Mouse (Mus musculus) ES-Bruce4 (cell line): ENCODE data around the gene Aqr. TPM values are rescaled to one million over a fixed set of nuclear protein-coding genes. Genes with fewer than 3 reads are reported as not detected.

Source experiments
- H3K27ac ChIP-seq: 2 replicates; pipeline ENCODE4 v1.5.1; 2012; ENCODE audit warnings: low read length, inconsistent platforms; ENCODE audit not compliant: insufficient read depth
- H3K27me3 ChIP-seq: 2 replicates; pipeline ENCODE4 v1.6.1; 2012; ENCODE audit warnings: mild to moderate bottlenecking, low read length, inconsistent platforms; ENCODE audit not compliant: control insufficient read depth, poor library complexity, insufficient read depth, severe bottlenecking
- H3K36me3 ChIP-seq: 2 replicates; pipeline ENCODE4 v1.6.1; 2012; ENCODE audit warnings: inconsistent platforms, mild to moderate bottlenecking, low read length, moderate library complexity; ENCODE audit not compliant: control insufficient read depth, poor library complexity, insufficient read depth, severe bottlenecking
- H3K4me1 ChIP-seq: one replicate; pipeline ENCODE4 v1.8.1; 2011; ENCODE audit warnings: low read length; ENCODE audit not compliant: control insufficient read depth, insufficient read depth
- H3K4me3 ChIP-seq: 2 replicates; pipeline ENCODE4 v1.5.1; 2011; ENCODE audit warnings: low read depth, mild to moderate bottlenecking, low read length
- H3K9ac ChIP-seq: 2 replicates; pipeline ENCODE4 v1.6.1; 2012; ENCODE audit warnings: low read depth, mild to moderate bottlenecking, inconsistent platforms; ENCODE audit not compliant: poor library complexity, severe bottlenecking
- H3K9me3 ChIP-seq: replicated peaks from 2 replicates; pipeline ENCODE4 v1.6.1; 2012; ENCODE audit warnings: mild to moderate bottlenecking, low read length, inconsistent platforms; ENCODE audit not compliant: control insufficient read depth, poor library complexity, insufficient read depth, severe bottlenecking
- CTCF ChIP-seq: IDR thresholded peaks from one replicate; pipeline ENCODE4 v1.8.1; 2011; ENCODE audit warnings: low read depth, low read length
- EP300 ChIP-seq: IDR thresholded peaks from 2 replicates; pipeline ENCODE4 v1.6.1; 2011; ENCODE audit warnings: low read depth, low read length; ENCODE audit not compliant: insufficient read depth
- POLR2A ChIP-seq: IDR thresholded peaks from one replicate; pipeline ENCODE4 v1.8.1; 2011; ENCODE audit warnings: low read length; ENCODE audit not compliant: insufficient read depth
- polyA plus RNA-seq: library from polyadenylated mRNA; stranded (reverse); fragments of >200 nt; gene quantifications from 2 replicates; pipeline ENCODE4 v1.2.4, GENCODE M21; 2011; ENCODE audit warnings: low read depth; ENCODE audit not compliant: missing spikeins, insufficient read depth, insufficient read length

The Aqr gene
- polyA plus RNA-seq, 1 experiment = 108 TPM

DNA sequence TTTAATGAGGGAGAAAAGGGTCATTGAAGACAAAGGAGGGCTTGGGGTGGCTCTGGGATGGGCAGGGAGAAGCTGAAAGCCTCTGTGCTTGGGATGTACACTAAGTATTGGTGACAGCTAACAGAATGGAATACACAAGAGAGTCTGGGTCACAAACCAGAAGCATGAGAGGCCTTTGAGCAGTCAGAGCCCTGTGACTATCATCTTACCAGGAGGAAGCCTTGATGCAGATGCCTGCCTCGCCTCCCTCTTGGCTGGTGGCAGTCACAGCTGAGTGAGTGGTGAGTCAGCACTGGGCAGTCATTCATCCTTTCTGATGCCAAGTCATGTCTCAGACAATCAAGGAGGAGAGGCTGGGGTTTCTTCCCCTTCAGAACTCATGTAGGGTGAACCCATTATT, 99.6 kb downstream of the Aqr start:
- Histone ChIP-seq H3K27me3 (no peaks in the 10 kb centered on the region), H3K9me3 (no peaks in the 10 kb centered on the region), H3K36me3 (no peaks in the 10 kb centered on the region), H3K4me3 (no peak overlapping the region), H3K27ac (no peak overlapping the region), H3K9ac (no peak overlapping the region), H3K4me1 (no peaks in the 10 kb centered on the region)
- TF ChIP-seq CTCF = no peak
- no peak for TF ChIP-seq EP300
- no peak for TF ChIP-seq POLR2A

DNA sequence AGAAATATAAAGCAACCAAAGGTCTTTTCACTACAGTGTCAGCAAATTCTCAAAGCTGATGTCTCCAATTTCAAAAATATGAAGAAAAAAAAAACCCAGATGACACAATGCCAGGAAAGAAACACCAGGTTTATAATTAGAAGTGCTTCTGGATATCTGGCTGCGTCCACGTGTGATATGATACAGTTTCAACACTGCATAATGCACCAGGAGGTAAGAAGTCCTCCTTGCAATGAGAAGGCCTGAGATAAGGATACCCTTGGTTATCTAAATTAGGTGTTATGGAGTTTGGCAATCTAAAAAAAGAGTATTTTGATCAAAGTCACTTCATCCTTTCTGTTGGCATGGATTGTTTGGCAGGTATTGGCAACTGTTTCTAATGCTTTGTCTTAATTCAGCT, 114.9 kb downstream of the Aqr start:
- H3K36me3 ChIP-seq = no peaks in the 10 kb centered on the region
- H3K9ac ChIP-seq = no peak overlapping the region
- TF ChIP-seq CTCF (no peak), EP300 (no peak), POLR2A (no peak)
- H3K27me3 ChIP-seq = no peaks in the 10 kb centered on the region
- no peak overlapping the region for H3K27ac ChIP-seq
- no peaks in the 10 kb centered on the region for H3K4me1 ChIP-seq
- H3K9me3 ChIP-seq = no peaks in the 10 kb centered on the region
- H3K4me3 ChIP-seq = no peak overlapping the region

DNA sequence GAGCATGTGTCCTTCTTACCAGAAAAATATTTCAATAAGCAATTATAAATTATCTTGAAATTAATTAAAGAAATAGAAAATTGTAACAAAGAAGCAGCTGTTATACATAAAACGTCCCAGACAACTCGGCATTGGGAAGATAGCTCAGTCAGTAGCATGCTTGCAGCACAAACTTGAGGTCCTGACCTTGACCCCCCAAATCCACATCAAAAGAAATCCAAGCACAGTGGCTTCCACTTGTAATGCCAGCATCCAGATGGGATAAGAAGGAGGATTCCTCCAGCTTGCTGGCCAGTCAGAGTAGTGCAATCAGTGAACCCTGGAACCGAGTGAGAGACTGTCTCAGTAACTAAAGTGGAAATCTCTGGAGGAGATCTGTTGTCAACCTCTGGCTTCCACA, 120.6 kb downstream of the Aqr start:
- Histone ChIP-seq H3K4me3 (no peak overlapping the region), H3K27me3 (no peaks in the 10 kb centered on the region)
- TF ChIP-seq EP300 = no peak
- TF ChIP-seq POLR2A = no peak
- no peak for TF ChIP-seq CTCF

DNA sequence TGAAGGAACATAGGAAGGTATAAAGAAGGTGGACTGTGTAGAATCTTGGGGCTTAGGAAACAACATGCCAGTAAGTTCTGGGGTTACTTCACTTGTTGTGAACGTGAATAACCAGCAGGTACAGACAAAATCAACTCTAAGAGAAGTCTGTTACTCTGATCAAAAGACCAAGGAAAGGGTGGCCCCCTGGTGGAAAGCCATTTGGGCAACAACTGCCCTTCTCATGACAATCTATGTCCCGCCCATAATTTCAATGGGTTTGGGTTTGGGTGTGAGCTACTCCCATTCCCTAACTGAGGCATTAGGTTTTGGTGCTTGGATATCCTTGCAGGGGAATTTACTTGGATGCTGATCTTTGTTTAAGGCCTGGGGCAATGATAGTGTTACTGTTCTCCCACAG, 122.8 kb downstream of the Aqr start:
- Histone ChIP-seq H3K27ac (no peak overlapping the region), H3K36me3 (no peaks in the 10 kb centered on the region), H3K27me3 (no peaks in the 10 kb centered on the region), H3K4me1 (no peaks in the 10 kb centered on the region), H3K4me3 (no peak overlapping the region), H3K9ac (no peak overlapping the region), H3K9me3 (no peaks in the 10 kb centered on the region)
- TF ChIP-seq POLR2A (no peak), CTCF (no peak), EP300 (no peak)

More for the DNA sequence above, 120.6 kb downstream of the Aqr start:
- no peak overlapping the region for H3K9ac ChIP-seq
- no peaks in the 10 kb centered on the region for H3K36me3 ChIP-seq
- H3K27ac ChIP-seq = no peak overlapping the region
- no peaks in the 10 kb centered on the region for H3K9me3 ChIP-seq
- H3K4me1 ChIP-seq = no peaks in the 10 kb centered on the region

DNA sequence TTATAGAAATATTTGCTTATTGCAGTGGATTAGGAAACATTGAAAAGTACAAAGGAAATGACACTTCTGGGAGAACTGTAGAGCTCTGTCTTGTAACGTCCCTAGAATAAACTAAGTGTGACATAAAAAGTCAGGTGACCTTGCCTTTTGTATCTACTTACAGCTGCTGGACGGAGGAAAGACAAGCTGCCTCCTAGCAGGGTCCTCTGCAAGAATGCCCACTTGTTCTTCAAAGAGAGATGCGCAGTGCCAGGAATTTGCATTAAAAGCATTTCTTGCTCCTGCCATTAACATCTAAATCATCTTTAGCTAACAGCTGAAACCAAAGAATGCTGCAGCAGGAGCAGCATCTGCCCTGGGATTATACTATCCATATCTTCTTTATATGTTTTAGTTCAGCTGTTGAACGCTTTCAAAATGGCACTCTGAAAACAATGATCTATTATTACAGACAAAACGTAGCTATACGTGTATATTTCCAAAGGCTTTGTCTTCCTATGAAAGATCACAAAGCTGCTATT, 126.7 kb downstream of the Aqr start:
- H3K27me3 ChIP-seq = no peaks in the 10 kb centered on the region
- no peak overlapping the region for H3K27ac ChIP-seq
- no peaks in the 10 kb centered on the region for H3K36me3 ChIP-seq
- no peak for TF ChIP-seq CTCF
- peak; percentile 62; the same call in 1 of the 2 replicates for TF ChIP-seq EP300
- no peaks in the 10 kb centered on the region for H3K4me1 ChIP-seq
- no peak overlapping the region for H3K4me3 ChIP-seq
- H3K9ac ChIP-seq = no peak overlapping the region
- no peaks in the 10 kb centered on the region for H3K9me3 ChIP-seq

DNA sequence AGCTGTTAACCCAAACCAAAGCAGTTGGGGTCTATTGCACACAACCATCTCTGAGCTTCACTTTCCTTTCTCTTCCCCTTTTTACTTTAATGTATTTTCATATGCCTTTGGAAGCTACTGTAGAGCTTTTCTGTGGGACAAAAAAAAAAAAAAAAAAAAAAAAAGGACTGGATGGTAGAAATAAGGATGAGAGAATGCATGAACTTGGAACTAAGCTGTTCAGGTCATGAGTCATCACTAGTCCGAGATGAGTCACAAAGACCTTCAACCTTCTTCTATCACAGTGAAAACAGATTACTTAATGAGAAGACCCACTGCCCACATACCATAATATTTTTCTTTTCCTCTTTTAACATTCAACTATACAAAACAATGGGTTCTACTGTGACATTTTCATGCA, 127.2 kb downstream of the Aqr start:
- no peak for TF ChIP-seq POLR2A
- TF ChIP-seq EP300 = no peak
- TF ChIP-seq CTCF = no peak
- no peaks in the 10 kb centered on the region for H3K9me3 ChIP-seq
- no peak overlapping the region for H3K9ac ChIP-seq
- H3K36me3 ChIP-seq = no peaks in the 10 kb centered on the region
- H3K4me1 ChIP-seq = no peaks in the 10 kb centered on the region
- no peaks in the 10 kb centered on the region for H3K27me3 ChIP-seq
- H3K27ac ChIP-seq = no peak overlapping the region
- H3K4me3 ChIP-seq = no peak overlapping the region
